Mouse (Mus musculus): ENCODE measurements around the gene Actr5. TPM values are rescaled to one million over a fixed set of nuclear protein-coding genes. Genes with fewer than 3 reads are reported as not detected.

Gene Actr5
- 13.1 and 15.0 TPM in 2 replicates for polyA plus RNA-seq (2012; rRNA removed)

GRCm38 (mm10) chr2:158624718-158625222 is at the start of gene Actr5:
Actr5 (plus strand) TSS chr2:158624888.

GRCm38 (mm10) chr2:158610488-158611325 is 14.0 kb upstream of the Actr5 start, which contains the start of gene Slc32a1:
Slc32a1 (plus strand) TSS chr2:158610767.

DNA sequence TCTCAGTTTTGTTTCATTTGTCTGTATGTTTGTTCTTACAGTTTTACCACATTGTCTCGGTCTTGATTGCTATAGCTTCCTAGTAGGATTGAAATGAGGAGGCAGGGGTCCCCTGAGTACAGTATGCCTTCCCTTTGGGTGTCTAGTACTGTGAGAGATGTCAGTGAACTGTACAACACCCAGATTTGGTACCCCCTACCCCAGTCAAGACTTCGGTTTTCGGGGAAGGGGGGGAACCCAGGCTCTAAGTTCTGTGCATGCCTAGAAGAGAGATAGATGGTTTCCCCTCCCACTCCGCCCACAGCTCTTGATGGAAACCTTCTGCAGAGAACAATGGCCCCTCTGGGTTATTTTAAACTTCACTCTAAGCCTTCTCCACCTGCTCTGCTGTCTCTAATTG is 40.4 kb downstream of the Actr5 start, which contains the start of gene Ppp1r16b:
Ppp1r16b (plus strand) TSS at position 301 of the 400 bp plus-strand sequence.

Other genes starting within 250 kb of the Actr5 start
- gene Snhg11, start 249.2 kb upstream of the Actr5 start, polyA plus RNA-seq (2012; rRNA removed) = 451 and 567 TPM in 2 replicates
- gene Ralgapb, start 215.0 kb upstream of the Actr5 start, polyA plus RNA-seq (2012; rRNA removed) = 30.8 and 34.8 TPM in 2 replicates
- gene Adig, start 122.3 kb upstream of the Actr5 start, polyA plus RNA-seq (2012; rRNA removed) = not detected in 2 replicates
- 0.82 and 1.5 TPM in 2 replicates for gene Arhgap40, start 112.1 kb upstream of the Actr5 start, polyA plus RNA-seq (2012; rRNA removed)
- gene Slc32a1, start 14.1 kb upstream of the Actr5 start, polyA plus RNA-seq (2012; rRNA removed) = 59.7 and 61.4 TPM in 2 replicates
- 3.3 and 3.8 TPM in 2 replicates for gene Ppp1r16b, start 40.5 kb downstream of the Actr5 start, polyA plus RNA-seq (2012; rRNA removed)
- gene Fam83d, start 143.2 kb downstream of the Actr5 start, polyA plus RNA-seq (2012; rRNA removed) = 17.4 and 21.9 TPM in 2 replicates
- gene Dhx35, start 169.9 kb downstream of the Actr5 start, polyA plus RNA-seq (2012; rRNA removed) = 27.0 and 27.9 TPM in 2 replicates